Mouse (Mus musculus) MEL (cell line): ENCODE results near the gene Zc3h10. TPM values are rescaled to one million over a fixed set of nuclear protein-coding genes. Genes with fewer than 3 reads are reported as not detected.

Source experiments
- DNase-seq: peaks from one replicate; pipeline ENCODE4 v3.0.0; 2011; ENCODE audit warnings: low read depth, low spot score
- H3K27ac ChIP-seq: 2 replicates; pipeline ENCODE4 v1.5.1; 2012; ENCODE audit warnings: low read depth, mild to moderate bottlenecking, control low read depth, low read length, moderate library complexity; ENCODE audit not compliant: control insufficient read depth
- H3K27me3 ChIP-seq, 2 experiments: fragments of 150-350 bp in 1 of 2; sonication (generic) in 1 of 2; 2 replicates each; pipeline ENCODE4 v1.6.1; 2012; ENCODE audit warnings: low read length in 2 of 2, mild to moderate bottlenecking in 2 of 2, improper control_type of control experiment in 1 of 2, moderate library complexity in 1 of 2; ENCODE audit not compliant: insufficient read depth in 2 of 2, control insufficient read depth in 1 of 2
- H3K36me3 ChIP-seq, 2 experiments: 2 replicates each; pipeline ENCODE4 v1.6.1; 2012 to 2014; ENCODE audit warnings: low read length in 2 of 2, improper control_type of control experiment in 1 of 2, inconsistent platforms in 1 of 2, mild to moderate bottlenecking in 1 of 2; ENCODE audit not compliant: insufficient read depth in 2 of 2, control insufficient read depth in 1 of 2
- H3K4me1 ChIP-seq, 2 experiments: fragments of 150-350 bp in 1 of 2; sonication (generic) in 1 of 2; 2 replicates each; pipeline ENCODE4 v1.6.1; 2012; ENCODE audit warnings: low read length in 2 of 2, improper control_type of control experiment in 1 of 2, mild to moderate bottlenecking in 1 of 2; ENCODE audit not compliant: insufficient read depth in 2 of 2, control insufficient read depth in 1 of 2
- H3K4me3 ChIP-seq, 2 experiments: fragments of 150-350 bp in 1 of 2; sonication (generic) in 1 of 2; 2 replicates each; pipeline ENCODE4 v1.5.1; 2012; ENCODE audit warnings: low read depth in 2 of 2, low read length in 2 of 2, mild to moderate bottlenecking in 2 of 2, moderate library complexity in 2 of 2, control low read depth in 1 of 2, improper control_type of control experiment in 1 of 2; ENCODE audit not compliant: control insufficient read depth in 1 of 2, insufficient read depth in 1 of 2
- H3K79me2 ChIP-seq: 2 replicates; pipeline ENCODE4 v1.6.1; 2012; ENCODE audit warnings: mild to moderate bottlenecking, low read length, moderate library complexity; ENCODE audit not compliant: control insufficient read depth, poor library complexity, insufficient read depth
- H3K9ac ChIP-seq: 2 replicates; pipeline ENCODE4 v1.6.1; 2012; ENCODE audit warnings: low read depth, mild to moderate bottlenecking, control low read depth, low read length, moderate library complexity; ENCODE audit not compliant: control insufficient read depth, poor library complexity, severe bottlenecking
- H3K9me3 ChIP-seq: fragments of 150-350 bp; sonication (generic); replicated peaks from 2 replicates; pipeline ENCODE4 v1.6.1; 2012; ENCODE audit warnings: mild to moderate bottlenecking, low read length, improper control_type of control experiment, moderate library complexity; ENCODE audit not compliant: insufficient read depth
- BHLHE40 ChIP-seq: IDR thresholded peaks from 2 replicates; pipeline ENCODE4 v1.6.1; 2012; ENCODE audit warnings: low read depth, mild to moderate bottlenecking, inconsistent platforms, low read length, improper control_type of control experiment, borderline replicate concordance
- CHD1 ChIP-seq: IDR thresholded peaks from 2 replicates; pipeline ENCODE4 v1.6.1; 2012; ENCODE audit warnings: low read depth, mild to moderate bottlenecking, inconsistent platforms, low read length, improper control_type of control experiment
- CHD2 ChIP-seq: IDR thresholded peaks from 2 replicates; pipeline ENCODE4 v1.6.1; 2011; ENCODE audit warnings: low read length, improper control_type of control experiment
- CTCF ChIP-seq, 3 experiments: IDR thresholded peaks in 2 of 3; conservative IDR thresholded peaks in 1 of 3; 2 replicates each; pipeline ENCODE4 v1.5.1; 2011 to 2012; ENCODE audit warnings: low read length in 3 of 3, low read depth in 2 of 3, mild to moderate bottlenecking in 2 of 3, improper control_type of control experiment in 1 of 3, inconsistent platforms in 1 of 3, mixed read lengths in 1 of 3, moderate library complexity in 1 of 3; ENCODE audit not compliant: control insufficient read depth in 1 of 3, insufficient read depth in 1 of 3, poor library complexity in 1 of 3, severe bottlenecking in 1 of 3
- EP300 ChIP-seq, 2 experiments: IDR thresholded peaks; 2 replicates each; pipeline ENCODE4 v1.6.1; 2011; ENCODE audit warnings: improper control_type of control experiment in 2 of 2, low read length in 2 of 2, low read depth in 1 of 2, mild to moderate bottlenecking in 1 of 2
- GATA1 ChIP-seq: IDR thresholded peaks from 2 replicates; pipeline ENCODE4 v1.6.1; 2011; ENCODE audit warnings: low read depth, low read length, improper control_type of control experiment
- HCFC1 ChIP-seq: IDR thresholded peaks from 2 replicates; pipeline ENCODE4 v1.6.1; 2012; ENCODE audit warnings: low read depth, mild to moderate bottlenecking, inconsistent platforms, low read length, improper control_type of control experiment, moderate library complexity
- KAT2A ChIP-seq: conservative IDR thresholded peaks from 2 replicates; pipeline ENCODE4 v1.6.1; 2012; ENCODE audit warnings: low read depth, low read length, improper control_type of control experiment, inconsistent platforms
- MXI1 ChIP-seq: IDR thresholded peaks from 2 replicates; pipeline ENCODE4 v1.6.1; 2011; ENCODE audit warnings: mild to moderate bottlenecking, low read depth, low read length, improper control_type of control experiment
- MYC ChIP-seq: IDR thresholded peaks from 2 replicates; pipeline ENCODE4 v1.6.1; 2011; ENCODE audit warnings: low read depth, mild to moderate bottlenecking, low read length, improper control_type of control experiment, moderate library complexity
- POLR2AphosphoS5 ChIP-seq: IDR thresholded peaks from 2 replicates; pipeline ENCODE4 v1.6.1; 2012; ENCODE audit warnings: low read depth, borderline replicate concordance, mild to moderate bottlenecking, inconsistent platforms, low read length, moderate library complexity, mixed read lengths
- RCOR1 ChIP-seq: IDR thresholded peaks from 2 replicates; pipeline ENCODE4 v1.6.1; 2012; ENCODE audit warnings: low read depth, mild to moderate bottlenecking, inconsistent platforms, low read length, improper control_type of control experiment
- USF1 ChIP-seq: IDR thresholded peaks from 2 replicates; pipeline ENCODE4 v1.6.1; 2014; ENCODE audit warnings: low read depth, mild to moderate bottlenecking, inconsistent platforms, low read length, improper control_type of control experiment, moderate library complexity
- ZC3H11A ChIP-seq: IDR thresholded peaks from 2 replicates; pipeline ENCODE4 v1.6.1; 2012; ENCODE audit warnings: low read depth, mild to moderate bottlenecking, inconsistent platforms, low read length, improper control_type of control experiment
- ZNF384 ChIP-seq: IDR thresholded peaks from 2 replicates; pipeline ENCODE4 v1.6.1; 2012; ENCODE audit warnings: low read depth, mild to moderate bottlenecking, inconsistent platforms, low read length, improper control_type of control experiment
- polyA plus RNA-seq, 2 experiments: library from polyadenylated mRNA; stranded (reverse) in 1 of 2; unstranded in 1 of 2; fragments of >175 nt in 1 of 2; fragments of >200 nt in 1 of 2; gene quantifications; 2 replicates each; pipeline versions ENCODE4 v1.2.1 to v1.2.4; 2012; ENCODE audit warnings: low replicate concordance in 2 of 2, low read depth in 1 of 2; ENCODE audit not compliant: insufficient read length in 2 of 2, insufficient read depth in 1 of 2, missing spikeins in 1 of 2
- total RNA-seq: library from RNA; depleted of rRNA; stranded (reverse); fragments of 300-350 nt; gene quantifications from 2 replicates; pipeline ENCODE4 v1.2.3, GENCODE M21; 2012

Gene Zc3h10
- total and polyA plus RNA-seq, 3 experiments, result 14.6 to 17.3 TPM; not detected in 1

GRCm38 (mm10) chr10:128546361-128546760 lies 1.2 kb downstream of the Zc3h10 start (continued):
- no peak for TF ChIP-seq BHLHE40

DNA sequence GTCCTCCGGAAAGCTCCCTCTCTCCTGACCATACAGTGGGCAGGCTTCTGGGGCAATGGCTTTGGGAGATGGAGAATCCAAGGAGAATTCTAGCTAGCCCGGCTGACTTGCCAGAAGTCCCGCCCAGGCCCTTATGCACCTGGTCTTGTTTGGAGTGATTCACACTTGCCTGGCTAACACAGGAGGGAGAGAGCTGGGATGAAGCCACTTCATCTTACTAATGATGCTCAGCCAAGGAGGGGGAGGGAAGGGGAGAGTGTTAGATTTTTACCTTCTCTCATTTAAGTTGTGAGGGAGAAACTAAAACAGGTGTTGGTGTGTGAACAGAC lies 2.0 kb downstream of the Zc3h10 start:
- DNase-seq, result no peak
- Histone ChIP-seq H3K79me2 (peaks cover 18% of the 10 kb centered on the region), H3K4me1 (peaks cover 0 to 16% of the 10 kb centered on the region in 2 experiments; a peak in 2 of 4 replicates), H3K9ac (no peak overlapping the region)
- TF ChIP-seq GATA1 (no peak), ZNF384 (no peak), USF1 (no peak), CTCF (IDR thresholded peaks at IDR 0.05 in 2 of 3, conservative IDR thresholded peaks at IDR 0.05 in 1 of 3; ENCODE audit: control insufficient read depth in 1 of 3, insufficient read depth in 1 of 3, low read depth in 2 of 3, low read length in 3 of 3, poor library complexity in 1 of 3, severe bottlenecking in 1 of 3) (no peak), MYC (no peak), KAT2A (no peak), POLR2AphosphoS5 (no peak), CHD1 (no peak), HCFC1 (no peak), EP300 (IDR thresholded peaks at IDR 0.05; ENCODE audit: low read depth in 1 of 2, low read length in 2 of 2) (no peak), CHD2 (no peak)
- TF ChIP-seq, all 39 proteins: peak for 0
- Histone ChIP-seq H3K27ac (no peak overlapping the region), H3K4me3 (no peak overlapping the region), H3K36me3 (peaks cover 0 to 8% of the 10 kb centered on the region in 2 experiments; a peak in 2 of 4 replicates), H3K27me3 (no peaks in the 10 kb centered on the region), H3K9me3 (no peaks in the 10 kb centered on the region)

DNA sequence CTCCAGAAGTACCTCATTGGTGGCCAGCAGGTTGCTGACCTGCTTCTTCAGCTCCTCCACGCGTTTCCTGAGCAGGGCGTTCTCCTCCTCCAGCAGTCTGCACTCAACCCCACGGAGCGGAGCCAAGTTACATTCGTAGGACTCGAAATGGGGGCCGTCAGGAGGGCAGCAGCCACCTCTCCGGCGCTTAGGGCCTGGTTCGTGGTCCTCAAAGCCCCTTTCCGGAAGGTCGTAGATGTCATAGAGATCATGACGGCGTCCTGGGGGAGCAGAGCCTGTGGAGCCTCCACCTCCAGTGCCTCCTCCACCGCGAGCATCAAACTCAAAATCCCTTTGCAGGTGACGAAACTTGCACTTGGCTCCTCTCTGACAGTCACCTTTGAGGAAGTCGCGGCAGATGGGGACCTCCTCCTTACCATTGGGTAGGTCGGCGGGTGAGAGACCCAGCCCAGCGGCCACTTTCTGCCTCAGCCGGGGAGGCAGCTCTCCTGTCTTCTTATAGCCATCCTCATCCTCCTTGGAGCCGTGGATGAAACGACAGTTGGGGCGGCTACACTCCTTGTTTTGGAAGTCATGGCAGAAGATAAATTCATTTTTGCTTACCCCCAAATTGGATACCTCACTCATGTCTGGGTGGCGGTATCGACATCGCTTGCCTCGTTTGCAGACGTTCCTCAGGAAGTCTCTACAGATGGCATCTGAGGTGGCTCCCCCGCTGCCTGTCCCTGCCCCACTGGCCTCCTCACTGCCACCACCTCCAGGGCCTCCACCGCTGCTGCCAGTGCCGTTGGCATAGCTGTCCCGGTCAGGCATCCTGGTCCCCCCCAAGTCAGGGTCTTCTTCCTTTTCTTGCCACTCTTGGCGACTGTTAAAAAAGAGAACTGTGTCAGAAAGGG lies 2.7 kb downstream of the Zc3h10 start:
- no peak for DNase-seq
- Histone ChIP-seq H3K4me3 (no peak overlapping the region), H3K36me3 (peaks cover 0 to 8% of the 10 kb centered on the region in 2 experiments; a peak in 2 of 4 replicates), H3K27me3 (no peaks in the 10 kb centered on the region), H3K4me1 (peaks cover 0 to 10% of the 10 kb centered on the region in 2 experiments; a peak in 2 of 4 replicates), H3K79me2 (peaks cover 18% of the 10 kb centered on the region), H3K9ac (no peak overlapping the region), H3K27ac (no peak overlapping the region), H3K9me3 (no peaks in the 10 kb centered on the region)
- no peak for TF ChIP-seq MXI1
- TF ChIP-seq RCOR1, result no peak
- TF ChIP-seq ZC3H11A, result no peak
